Mouse (Mus musculus): ENCODE measurements around the gene Srrt.

Gene Srrt

DNA sequence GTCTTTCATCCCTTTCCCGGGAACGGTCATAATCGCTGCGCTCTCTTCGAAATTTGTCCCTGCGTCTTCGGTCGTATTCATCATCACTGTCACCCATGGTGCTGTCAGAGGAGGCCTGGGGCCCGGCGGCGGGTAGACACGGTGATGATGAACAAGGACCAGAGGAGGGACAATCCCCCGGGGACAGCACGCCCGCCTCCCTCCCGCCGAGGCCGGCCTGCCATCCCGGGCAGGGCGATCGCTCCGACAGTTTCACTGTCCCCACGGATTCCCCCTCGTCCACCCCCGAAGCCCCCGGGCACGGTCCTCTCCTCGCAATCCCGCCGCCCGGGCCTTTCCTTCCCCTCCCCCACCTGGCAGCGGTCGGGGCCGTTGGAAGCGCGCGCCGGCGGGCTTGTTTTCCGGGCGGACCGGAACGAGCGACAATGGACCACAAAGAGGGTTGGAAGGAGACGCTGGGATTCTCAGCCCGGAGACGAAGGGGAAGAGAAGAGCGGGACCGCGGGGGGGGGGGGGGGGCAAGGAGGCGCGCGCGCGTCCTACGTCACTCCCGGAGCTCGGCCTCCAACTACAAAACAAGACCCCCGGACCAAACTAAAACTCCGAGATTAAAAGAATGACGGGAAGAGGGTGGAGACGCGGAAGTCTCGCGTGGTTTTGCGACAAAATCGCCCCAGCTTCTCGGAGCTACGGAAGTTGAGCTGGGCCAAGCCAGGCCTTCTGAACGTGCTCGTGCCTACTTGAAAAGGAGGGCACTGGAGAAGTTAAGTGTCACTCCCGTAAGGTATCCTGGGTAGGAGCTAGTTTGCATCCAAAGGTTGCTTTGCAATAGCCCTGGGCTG lies at the start of gene Srrt:
Gene Srrt, minus strand, starts transcription at position 604 of the 842 bp plus-strand sequence.
- peak; percentile 92 to 94 for DNase-seq

GRCm38 (mm10) chr5:137354091-137354490 lies 46.6 kb upstream of the Srrt start:
- DNase-seq, result no peak

DNA sequence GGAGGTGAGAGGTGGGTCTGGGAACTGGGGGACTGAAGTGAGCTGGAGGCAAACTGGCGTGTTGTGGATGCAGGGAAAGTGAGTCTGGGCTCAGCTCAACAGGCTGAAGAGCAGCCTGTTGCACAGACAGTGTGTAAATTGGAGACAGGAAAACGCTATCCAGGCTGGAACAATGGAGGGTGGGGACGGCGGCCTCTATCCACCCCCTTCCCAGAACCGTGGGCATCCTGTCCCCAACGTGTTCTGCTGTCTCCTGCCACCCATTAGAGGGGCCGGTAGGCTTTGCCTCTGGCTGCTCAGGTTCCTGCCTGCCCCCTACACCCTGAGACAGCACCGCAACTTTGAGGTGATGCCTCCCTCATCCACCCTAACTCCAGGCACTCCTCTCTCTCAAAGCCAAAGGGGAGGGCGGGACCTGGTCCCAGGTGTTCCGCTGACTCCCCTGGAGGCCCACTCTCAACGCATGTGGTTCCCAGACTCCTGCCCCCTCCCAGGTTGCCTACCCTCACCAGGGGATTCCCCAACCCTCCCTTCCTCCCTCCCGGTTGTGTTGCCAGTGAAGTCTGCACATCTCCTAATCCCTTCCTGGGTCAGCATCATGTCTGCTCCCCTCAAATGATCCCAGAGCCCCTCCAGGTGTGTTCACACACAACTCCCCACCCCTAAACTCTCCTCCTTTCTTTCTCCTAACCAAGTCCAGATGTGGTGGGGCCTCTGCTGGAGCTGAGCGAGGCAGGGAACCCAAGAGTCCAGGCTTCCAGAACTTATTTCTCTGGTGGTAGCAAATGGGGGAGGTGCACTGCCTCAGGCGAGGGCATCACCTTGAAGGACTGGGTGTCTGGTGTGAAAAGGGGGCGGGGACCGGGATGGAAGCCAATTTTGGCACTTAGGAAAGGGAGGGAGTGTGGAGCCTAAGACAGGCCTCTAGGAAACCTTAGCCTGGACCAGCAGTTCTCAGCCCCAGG lies 44.8 kb upstream of the Srrt start:
- DNase-seq, result no peak

GRCm38 (mm10) chr5:137351394-137351793 lies 43.9 kb upstream of the Srrt start:
- no peak for DNase-seq

DNA sequence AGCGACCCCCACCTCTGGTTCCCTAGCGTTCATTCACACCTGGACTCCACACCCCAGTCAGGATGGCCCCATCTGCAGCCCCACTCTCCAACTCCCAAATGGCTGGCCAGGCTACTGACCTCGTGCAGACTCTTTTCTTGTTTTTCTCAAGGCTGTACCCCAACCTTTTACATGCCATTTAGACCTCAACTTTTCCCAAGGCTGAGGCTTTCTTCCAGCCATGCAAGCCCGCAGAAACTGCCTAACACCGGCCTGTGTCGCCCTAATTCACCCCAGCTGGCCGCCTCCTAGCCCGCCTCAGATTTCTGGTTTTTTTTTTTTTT lies 43.5 kb upstream of the Srrt start:
- DNase-seq, result no peak

DNA sequence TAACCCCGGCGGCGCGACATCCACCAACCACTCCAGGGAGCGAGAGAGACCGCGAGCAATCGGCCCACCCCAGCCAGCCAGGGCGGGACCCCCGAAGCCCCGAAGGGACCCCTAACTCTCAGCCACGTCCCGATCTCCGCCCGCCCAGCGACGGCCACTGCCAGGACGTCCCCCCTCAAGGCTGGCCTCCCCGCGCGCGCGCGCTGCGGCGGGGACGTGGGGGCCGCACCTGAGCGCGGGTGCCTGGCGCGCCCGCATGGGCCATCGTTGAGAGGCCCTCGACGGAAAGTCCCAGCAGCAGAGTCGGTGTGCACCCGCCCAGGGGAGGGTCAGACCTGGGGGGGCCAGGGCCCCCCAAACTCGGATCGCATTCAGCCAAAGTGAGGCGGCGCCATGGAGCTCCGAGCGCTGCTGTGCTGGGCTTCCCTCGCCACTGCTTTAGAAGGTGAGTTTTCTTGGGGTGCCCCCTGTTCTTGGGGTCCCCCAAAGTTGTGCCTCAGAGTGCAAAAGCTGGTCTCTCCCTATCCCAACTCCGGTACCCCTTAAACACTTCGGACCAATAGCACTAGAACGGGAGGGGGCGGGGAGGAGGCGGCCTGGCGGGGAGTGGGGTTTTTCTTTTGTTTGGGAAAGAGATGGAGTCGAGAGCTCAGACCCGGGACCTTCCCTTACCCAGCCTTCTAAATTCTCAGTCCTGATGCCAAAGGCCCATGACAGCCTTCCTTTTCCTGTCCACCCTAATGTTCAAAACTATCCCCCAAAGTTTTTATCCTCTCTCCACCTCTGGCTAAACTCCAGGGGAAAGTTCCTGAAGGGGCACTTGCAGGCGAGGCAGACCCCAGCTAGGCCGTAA lies 43.0 kb upstream of the Srrt start:
- DNase-seq, result no peak

- DNase-seq, result peak in 1 of 2 experiments; percentile 51
Observed at GRCm38 (mm10) chr5:137349384-137350204, 42.1 kb upstream of the Srrt start, which contains the start of gene Ephb4. Ephb4 (plus strand) TSS chr5:137350109.

GRCm38 (mm10) chr5:137348482-137349383 lies 41.3 kb upstream of the Srrt start:
- no peak for DNase-seq

DNA sequence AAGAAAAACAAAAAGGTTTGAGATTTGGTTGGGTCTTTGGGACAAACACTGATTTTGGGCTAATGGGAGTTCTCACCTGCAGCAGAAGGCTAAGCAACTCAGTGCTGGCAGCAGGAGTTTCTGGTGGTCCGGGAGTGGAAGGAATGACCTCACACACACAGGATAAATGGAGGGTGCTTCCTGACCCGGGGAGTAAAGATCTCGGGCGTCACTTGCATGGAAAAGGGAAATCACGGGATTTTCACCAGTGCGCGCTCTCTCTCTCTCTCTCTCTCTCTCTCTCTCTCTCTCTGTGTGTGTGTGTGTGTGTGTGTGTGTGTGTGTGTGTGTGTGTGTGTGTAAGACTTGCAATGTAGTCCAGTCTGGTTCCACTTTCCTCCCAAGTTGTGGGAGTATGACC lies 40.4 kb upstream of the Srrt start:
- no peak for DNase-seq

DNA sequence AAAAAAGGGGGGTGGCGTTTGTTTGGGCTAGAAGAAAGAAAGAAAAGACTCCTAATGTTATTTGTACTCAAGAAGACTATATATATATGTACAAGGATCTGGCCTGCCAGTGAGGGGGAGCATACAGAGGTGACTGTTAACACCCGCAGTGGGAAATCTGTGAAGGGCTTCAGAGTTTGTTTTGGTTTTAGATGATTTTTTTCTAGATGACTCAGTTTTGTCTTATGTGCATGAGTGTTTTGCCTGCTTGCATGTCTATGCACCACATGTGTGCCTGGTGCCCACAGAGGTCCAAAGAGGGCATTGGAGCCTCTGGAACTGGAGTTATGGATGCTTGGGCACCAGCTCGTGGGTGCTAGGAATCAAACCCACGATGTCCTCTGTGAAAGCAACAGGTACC lies 39.5 kb upstream of the Srrt start:
- DNase-seq, result no peak

DNA sequence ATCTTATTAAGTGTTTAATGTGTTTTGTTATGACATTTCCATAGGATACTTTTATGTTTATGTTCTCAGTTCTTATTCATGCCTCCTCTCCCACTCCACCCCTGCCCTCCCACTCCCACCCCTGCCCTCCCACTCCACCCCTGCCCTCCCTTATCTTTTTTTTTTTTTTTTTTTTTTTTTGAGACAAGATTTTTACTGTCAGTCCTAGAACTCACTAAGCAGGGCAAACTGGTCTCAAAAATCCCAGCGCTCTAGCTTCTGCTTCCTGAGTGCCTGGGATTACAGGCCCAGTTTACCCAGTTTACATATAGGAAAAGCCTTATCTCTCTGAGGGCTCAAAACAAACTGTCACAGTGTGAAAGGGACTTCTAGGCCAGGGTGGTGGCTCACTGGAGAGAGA lies 38.9 kb upstream of the Srrt start:
- no peak for DNase-seq

DNA sequence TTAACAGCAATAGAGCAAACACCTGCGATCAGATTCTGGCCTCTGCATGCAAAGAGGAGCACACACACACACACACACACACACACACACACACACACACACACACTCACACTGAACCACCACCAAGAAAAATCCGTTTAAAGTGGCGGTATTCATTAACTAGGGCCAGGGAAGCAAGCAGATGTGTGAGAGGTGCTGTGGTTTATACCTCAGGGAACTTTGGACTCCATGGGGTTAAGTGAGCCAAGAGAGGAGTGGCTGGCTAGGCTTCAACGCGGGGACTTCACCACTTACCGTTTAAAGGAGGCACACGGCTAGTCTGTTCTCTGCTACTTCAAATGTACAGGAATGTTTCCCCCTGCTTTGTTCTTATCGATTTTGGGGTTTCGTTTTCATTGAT lies 38.3 kb upstream of the Srrt start:
- DNase-seq, result no peak

- no peak for DNase-seq
Observed at GRCm38 (mm10) chr5:137343869-137344268, 36.4 kb upstream of the Srrt start.

DNA sequence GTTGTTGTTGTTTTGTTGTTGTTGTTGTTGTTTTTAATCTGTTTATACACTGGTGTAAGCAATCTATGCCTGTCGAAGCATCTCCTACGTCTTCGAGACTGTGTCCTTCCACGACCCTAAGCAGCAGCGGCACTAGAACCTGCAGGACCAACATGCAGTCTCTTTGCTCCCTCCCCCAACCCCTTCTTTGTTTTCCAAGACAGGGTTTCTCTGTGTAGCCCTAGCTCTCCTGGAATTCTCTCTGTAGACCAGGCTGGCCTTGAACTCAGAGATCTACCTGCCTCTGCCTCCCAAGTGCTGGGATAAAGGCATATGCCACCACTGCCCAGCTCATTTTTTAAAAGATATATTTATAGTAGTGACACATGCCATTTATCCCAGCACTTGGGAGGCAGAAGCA lies 35.9 kb upstream of the Srrt start:
- no peak for DNase-seq

GRCm38 (mm10) chr5:137342407-137343012 lies 35.0 kb upstream of the Srrt start:
- DNase-seq, result no peak

DNA sequence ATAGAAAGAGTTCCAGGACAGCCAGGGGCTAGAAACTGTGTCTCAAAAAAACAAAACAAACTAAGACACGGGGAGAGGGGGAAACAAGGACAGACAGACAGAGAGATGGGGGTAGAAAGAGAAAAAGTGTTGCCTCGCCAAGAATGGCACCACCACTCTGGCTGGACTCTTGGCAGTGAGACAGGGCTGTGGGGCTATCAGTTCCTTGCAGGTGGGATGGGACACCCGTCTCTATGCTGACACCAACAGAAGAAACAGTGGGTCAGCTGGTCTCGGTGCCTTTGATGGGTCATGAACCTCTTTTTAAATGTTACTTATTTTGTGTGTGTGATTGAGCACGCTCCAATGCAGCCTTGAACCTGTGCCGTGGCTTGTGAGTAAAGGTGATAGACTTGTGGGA lies 32.7 kb upstream of the Srrt start:
- DNase-seq, result no peak

GRCm38 (mm10) chr5:137339290-137339979 lies 32.0 kb upstream of the Srrt start:
- peak; percentile 54 to 70 for DNase-seq

DNA sequence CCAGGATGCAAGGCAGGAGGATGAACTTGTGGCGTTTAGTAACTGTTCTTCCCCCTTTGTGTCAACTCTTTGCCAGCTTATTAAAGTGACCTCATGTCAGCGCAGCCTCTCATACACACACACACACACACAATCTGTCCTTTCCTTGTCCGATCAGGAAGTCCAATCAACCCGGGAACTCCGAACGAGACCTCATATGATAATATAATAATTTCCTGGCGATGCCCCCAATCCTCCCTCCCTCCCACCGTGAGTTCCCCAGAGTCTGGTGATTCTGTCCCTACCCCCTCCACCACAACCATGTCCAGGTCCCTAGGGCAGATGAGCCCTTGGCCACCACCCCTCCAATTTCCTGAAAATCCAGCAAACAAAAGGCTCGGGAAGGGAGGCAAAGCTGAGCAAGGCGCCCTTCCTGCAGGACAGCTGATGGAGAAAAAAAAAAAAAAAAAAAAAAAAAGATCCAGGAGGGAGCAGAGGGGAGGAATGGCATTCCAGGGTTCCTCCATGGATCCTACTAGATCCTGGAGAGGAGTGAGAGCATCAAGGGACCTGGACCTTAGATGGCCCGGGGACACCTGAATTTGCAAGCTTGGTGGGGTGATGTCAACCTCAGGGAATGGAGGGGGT lies 31.3 kb upstream of the Srrt start:
- DNase-seq, result peak in 1 of 2 experiments; percentile 53

GRCm38 (mm10) chr5:137338256-137338655 lies 30.8 kb upstream of the Srrt start:
- peak; percentile 90 to 96 for DNase-seq

Data from cerebellum, postnatal 25 days (tissue).